Comparison of ENCODE assay signal across 9 mouse cellular contexts in the genomic region with DNA sequence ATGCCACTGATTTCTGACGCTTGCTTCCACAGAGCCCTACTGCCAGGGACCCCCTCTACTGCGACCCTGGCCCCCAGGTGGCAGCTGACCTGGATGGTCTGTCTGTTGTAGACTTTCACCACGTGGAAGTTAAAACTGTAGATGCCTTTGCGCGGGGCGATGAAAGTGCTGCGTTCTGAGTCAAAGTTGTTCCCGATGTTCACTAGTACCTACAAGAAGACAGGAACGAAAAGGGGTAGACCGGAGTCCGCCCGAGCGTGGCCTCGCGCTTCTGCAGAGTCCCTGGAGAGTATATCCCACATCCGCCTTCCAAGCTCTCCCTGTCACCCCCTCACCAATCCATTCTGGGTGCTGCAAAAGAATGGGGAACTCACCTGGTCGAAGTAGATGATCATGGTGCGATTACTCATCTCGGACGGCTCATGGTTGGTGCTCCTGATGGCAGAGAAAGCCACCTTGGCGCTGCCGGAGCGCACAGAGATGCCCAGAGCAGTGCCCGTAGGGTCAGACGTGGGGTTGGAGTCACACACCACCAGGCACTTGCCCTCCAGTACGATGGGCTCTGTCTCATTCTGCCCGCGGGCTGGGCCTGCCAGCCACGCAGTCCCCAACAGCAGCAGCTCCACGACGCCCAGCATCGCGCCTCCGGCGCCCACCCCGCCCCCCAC. TPM values are rescaled to one million over a fixed set of nuclear protein-coding genes. Genes with fewer than 3 reads are reported as not detected.
A peak's percentile ranks its signal among the peaks of the same experiment; 100 is the strongest.
DNase-seq lines count a peak whose midpoint lies in the region; ATAC-seq and TF ChIP-seq lines count a peak whose summit lies in the region.
"Had no signal": no experiment of that assay in that cellular context is flagged by ENCODE, and none has a peak within 500 bp of the region (broad histone marks: within the 10 kb centered on the region; RNA-seq: fewer than 3 reads in every experiment).

No protein-coding gene starts in this region.

- no peak overlapping the region for H3K9ac ChIP-seq in lung, embryonic 14.5 days
- H3K9ac ChIP-seq in hindbrain, embryonic 14.5 days, result peak overlapping the region; percentile 74
- peak overlapping the region; percentile 60 for H3K9ac ChIP-seq in midbrain, embryonic 15.5 days

- H3K36me3 ChIP-seq in lung, embryonic 14.5 days (ENCODE audit: insufficient read depth), result no peaks in the 10 kb centered on the region
- H3K36me3 ChIP-seq in hindbrain, embryonic 14.5 days (replicated peaks; ENCODE audit: control insufficient read depth, insufficient read depth), result no peaks in the 10 kb centered on the region
- H3K36me3 ChIP-seq in midbrain, embryonic 15.5 days (replicated peaks), result no peaks in the 10 kb centered on the region

- ATAC-seq in lung, embryonic 14.5 days (ENCODE audit: insufficient read depth), result peak; percentile 35; the same call in 1 of the 2 replicates
- ATAC-seq in hindbrain, embryonic 14.5 days (ENCODE audit: low FRiP score), result no peak; the same call in 1 of the 2 replicates
- peak; percentile 70 for ATAC-seq in midbrain, embryonic 15.5 days (replicated peaks)

- H3K4me2 ChIP-seq in lung, embryonic 14.5 days, result peak overlapping the region; percentile 88
- H3K4me2 ChIP-seq in hindbrain, embryonic 14.5 days (replicated peaks), result peak overlapping the region; percentile 84
- H3K4me2 ChIP-seq in midbrain, embryonic 15.5 days, result peak overlapping the region; percentile 83

- DNase-seq in lung, embryonic 14.5 days, result peak; percentile 12
- DNase-seq in lung, adult 18-20 months, result no peak
- peak; percentile 53 to 60 for DNase-seq in cerebellum, postnatal 36 days
- no peak for DNase-seq in hindbrain, embryonic 14.5 days (ENCODE audit: low spot score)
- DNase-seq in gastrocnemius, postnatal 10 days, result no peak
- no peak for DNase-seq in gastrocnemius, postnatal 4 days (ENCODE audit: low spot score in 2 of 2)
- no peak for DNase-seq in layer of hippocampus, postnatal 25 days (ENCODE audit: extremely low spot score in 1 of 2, low spot score in 1 of 2)

- no peaks in the 10 kb centered on the region for H3K4me1 ChIP-seq in lung, embryonic 14.5 days (ENCODE audit: insufficient read depth)
- H3K4me1 ChIP-seq in hindbrain, embryonic 14.5 days (replicated peaks; ENCODE audit: control insufficient read depth, insufficient read depth, low read length), result peaks cover 30% of the 10 kb centered on the region
- peaks cover 50% of the 10 kb centered on the region for H3K4me1 ChIP-seq in midbrain, embryonic 15.5 days

- no peak overlapping the region for H3K27ac ChIP-seq in lung, embryonic 14.5 days (ENCODE audit: low read depth)
- H3K27ac ChIP-seq in hindbrain, embryonic 14.5 days, result peak overlapping the region; percentile 86
- peak overlapping the region; percentile 76 for H3K27ac ChIP-seq in midbrain, embryonic 15.5 days

- H3K27me3 ChIP-seq in lung, embryonic 14.5 days (ENCODE audit: insufficient read depth, low read length), result peaks cover 85% of the 10 kb centered on the region
- H3K27me3 ChIP-seq in hindbrain, embryonic 14.5 days (ENCODE audit: control insufficient read depth, insufficient read depth, low read length), result peaks cover 62% of the 10 kb centered on the region
- H3K27me3 ChIP-seq in midbrain, embryonic 15.5 days (replicated peaks), result peaks cover 30% of the 10 kb centered on the region

- no peak for TF ChIP-seq CTCF in lung, embryonic 14.5 days (IDR thresholded peaks at IDR 0.05; ENCODE audit: low read depth)

- H3K4me3 ChIP-seq in lung, embryonic 14.5 days (ENCODE audit: low read depth, low read length), result peak overlapping the region; percentile 46
- peak overlapping the region; percentile 71 for H3K4me3 ChIP-seq in hindbrain, embryonic 14.5 days (replicated peaks; ENCODE audit: low read length)
- peak overlapping the region; percentile 56 for H3K4me3 ChIP-seq in midbrain, embryonic 15.5 days

- under 1% methylated on average over 28 of the region's 36 CpGs for WGBS in lung, embryonic 14.5 days
- WGBS in hindbrain, embryonic 14.5 days, result under 1% methylated on average over 33 of the region's 36 CpGs
- under 1% methylated on average over 35 of the region's 36 CpGs for WGBS in midbrain, embryonic 15.5 days

- no peaks in the 10 kb centered on the region for H3K9me3 ChIP-seq in lung, embryonic 14.5 days (ENCODE audit: low read depth, low read length)
- H3K9me3 ChIP-seq in hindbrain, embryonic 14.5 days (ENCODE audit: control insufficient read depth, low read length), result no peaks in the 10 kb centered on the region
- no peaks in the 10 kb centered on the region for H3K9me3 ChIP-seq in midbrain, embryonic 15.5 days

RNA-seq across cellular contexts. Expression of gene Cbln1, which starts 0.7 kb away (rescaled TPM):
- not detected in 2 replicates for polyA plus RNA-seq in lung, embryonic 14.5 days (2014; fragmentation: Nextera tagmentation; extraction: Ambion mirVana)
- polyA plus RNA-seq in hindbrain, embryonic 14.5 days (2014; fragmentation: Nextera tagmentation; extraction: Ambion mirVana), result 37.4 and 38.0 TPM in 2 replicates
- 13.1 and 13.8 TPM in 2 replicates for polyA plus RNA-seq in midbrain, embryonic 15.5 days (2015; fragmentation: Nextera tagmentation; extraction: Ambion mirVana)
- total RNA-seq in gastrocnemius, postnatal 10 days (2021), result under 1 TPM in 1 of 2 experiments, not detected in 1; 0.29 TPM
- total RNA-seq in gastrocnemius, postnatal 4 days (2021), result under 1 TPM; 0.15 to 0.47 TPM
- 1 to 10 TPM; 5.5 to 6.3 TPM for total RNA-seq in layer of hippocampus, postnatal 25 days (2021)
- total RNA-seq: neutrophil, adult 5-6 weeks had no signal

Comparison
In these comparisons a context has a peak if more than half of its experiments do, and no peak if none do; other contexts are left out.
1. DNase-seq: peak in lung, embryonic 14.5 days (single experiment) and cerebellum, postnatal 36 days (2 of 2); none in lung, adult 18-20 months (0 of 2), hindbrain, embryonic 14.5 days (single experiment), gastrocnemius, postnatal 10 days (single experiment), gastrocnemius, postnatal 4 days (0 of 2) and layer of hippocampus, postnatal 25 days (0 of 2).
2. RNA of gene Cbln1, which starts 0.7 kb away (total RNA-seq): 5.5 to 6.3 TPM in layer of hippocampus, postnatal 25 days; 0.15 to 0.47 TPM in gastrocnemius, postnatal 4 days and 0.29 TPM in gastrocnemius, postnatal 10 days; every median in the first group is over 4 times any median in the second.
3. Peak in every context shown above with its lines, with median percentiles within 50 percentile points of each other: H3K4me2 ChIP-seq and H3K4me3 ChIP-seq.